Mouse (Mus musculus) left cerebral cortex, adult 2 months (tissue): ENCODE results near the gene A3galt2. TPM values are rescaled to one million over a fixed set of nuclear protein-coding genes. Genes with fewer than 3 reads are reported as not detected.
A peak's percentile ranks its signal among the peaks of the same experiment; 100 is the strongest.

Source experiments
- DNase-seq, 2 experiments: peaks; one replicate each; pipeline ENCODE4 v3.0.0; 2021 to 2022; ENCODE audit warnings: low spot score in 2 of 2, mixed read lengths in 1 of 2; ENCODE audit errors: extremely low spot score in 1 of 2
- H3K27ac ChIP-seq: fragments of 200-600 bp; 2 replicates; pipeline ENCODE4 v1.8.1; 2022
- H3K4me3 ChIP-seq: fragments of 200-600 bp; 2 replicates; pipeline ENCODE4 v1.8.1; 2022
- CTCF ChIP-seq: fragments of 200-600 bp; IDR thresholded peaks from 2 replicates; pipeline ENCODE4 v1.8.1; 2022; ENCODE audit warnings: antibody characterized with exemption, mild to moderate bottlenecking, moderate library complexity
- intact Hi-C: fragments of 180-260 bp; cut with DNase I; formaldehyde crosslinking; loops from one replicate; pipeline ENCODE4 v1.15.1; 2025
- total RNA-seq, 2 experiments: library from RNA; stranded (reverse); gene quantifications; 2 replicates each; pipeline ENCODE4 v1.2.3; 2021

Gene A3galt2
- total RNA-seq, 2 experiments from 2014 or later, result 0.27 to 0.54 TPM

- DNase-seq, result no peak
- Histone ChIP-seq H3K4me3 (peak overlapping the region; percentile 93), H3K27ac (peak overlapping the region; percentile 53; the same call in 1 of the 2 replicates)
- intact Hi-C loops, result no loop called here
- TF ChIP-seq CTCF, result no peak
Measured at GRCm38 (mm10) chr4:128729033-128729708, 26.0 kb upstream of the A3galt2 start.

GRCm38 (mm10) chr4:128729709-128730037 is 25.5 kb upstream of the A3galt2 start:
- intact Hi-C loops, result no loop called here
- Histone ChIP-seq H3K4me3 (peak overlapping the region; percentile 93), H3K27ac (peak overlapping the region; percentile 53; the same call in 1 of the 2 replicates)
- no peak for DNase-seq
- TF ChIP-seq CTCF, result no peak

GRCm38 (mm10) chr4:128730271-128730670 is 24.9 kb upstream of the A3galt2 start:
- Histone ChIP-seq H3K27ac (peak overlapping the region; percentile 53), H3K4me3 (peak overlapping the region; percentile 93)
- TF ChIP-seq CTCF, result no peak
- DNase-seq, result no peak
- intact Hi-C loops, result no loop called here

DNA sequence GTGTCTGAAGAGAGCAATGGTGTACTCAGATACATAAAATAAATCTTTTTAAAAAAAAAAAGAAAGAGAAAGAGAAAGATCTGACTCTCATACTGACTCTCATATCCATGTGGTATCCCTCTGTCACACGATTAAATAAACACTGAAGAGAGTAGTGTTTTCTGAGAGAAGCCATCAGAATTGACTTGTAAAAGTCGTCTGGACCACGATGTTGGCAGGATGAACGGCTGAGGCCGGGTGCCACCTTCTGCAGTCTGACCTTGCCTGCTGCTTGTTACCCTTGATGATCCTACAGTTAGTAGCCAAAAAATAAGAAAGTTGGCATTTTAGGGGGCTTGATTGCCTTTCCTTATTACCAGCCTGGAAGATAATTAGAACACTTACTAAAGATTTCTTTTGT is 22.4 kb upstream of the A3galt2 start:
- no peak for DNase-seq
- intact Hi-C loops, result no loop called here
- Histone ChIP-seq H3K27ac (peak overlapping the region; percentile 72; the same call in 1 of the 2 replicates), H3K4me3 (no peak overlapping the region)
- TF ChIP-seq CTCF, result no peak

DNA sequence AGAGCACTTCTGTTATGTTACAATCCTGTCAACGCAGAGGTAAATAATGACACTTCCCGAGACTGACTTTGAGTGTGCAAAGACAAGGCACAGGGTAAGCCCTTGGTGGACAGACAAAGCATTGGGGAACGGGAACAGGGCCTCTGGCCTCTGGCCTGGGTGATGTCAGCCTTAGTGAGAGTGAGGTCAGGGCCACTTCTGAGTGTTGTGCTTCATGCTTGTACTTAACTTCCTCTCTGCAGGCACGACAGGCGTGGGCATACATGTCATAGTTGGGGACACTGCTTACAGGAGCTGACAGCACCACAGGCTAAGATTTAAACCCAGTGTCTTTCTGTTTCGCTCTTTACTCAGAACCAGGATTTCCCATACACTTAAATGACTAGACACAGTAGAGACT is 21.7 kb upstream of the A3galt2 start:
- DNase-seq, result no peak
- intact Hi-C loops, result no loop called here
- no peak overlapping the region for H3K4me3 ChIP-seq
- H3K27ac ChIP-seq, result peak overlapping the region; percentile 72
- no peak for TF ChIP-seq CTCF

DNA sequence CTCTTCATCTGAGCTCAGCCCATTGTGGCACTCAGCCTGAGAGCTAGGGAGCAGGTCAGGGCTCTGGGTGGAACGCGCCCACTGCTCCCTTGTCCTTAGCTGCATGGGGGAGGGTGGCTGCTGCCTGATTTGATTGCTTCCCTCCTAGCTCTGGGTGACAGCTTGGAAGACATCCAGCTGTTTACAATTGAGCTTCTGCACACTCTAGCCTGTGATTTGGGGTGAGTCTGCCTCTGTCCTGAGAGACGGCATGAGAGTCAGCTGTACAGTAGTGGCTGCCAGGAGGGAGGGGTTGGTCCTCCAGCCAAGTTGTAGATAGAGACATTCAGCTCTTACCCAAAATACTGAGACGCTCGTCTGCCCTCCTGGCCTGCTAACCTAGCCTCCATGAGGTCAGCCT is 20.9 kb upstream of the A3galt2 start:
- no peak for TF ChIP-seq CTCF
- DNase-seq, result peak in 1 of 2 experiments; percentile 58
- intact Hi-C loops, result no loop called here
- Histone ChIP-seq H3K27ac (peak overlapping the region; percentile 72), H3K4me3 (no peak overlapping the region)

GRCm38 (mm10) chr4:128734721-128735671 is 20.2 kb upstream of the A3galt2 start:
- intact Hi-C loops, result no loop called here
- peak overlapping the region; percentile 72 for H3K27ac ChIP-seq
- no peak overlapping the region for H3K4me3 ChIP-seq
- DNase-seq, result no peak
- no peak for TF ChIP-seq CTCF

DNA sequence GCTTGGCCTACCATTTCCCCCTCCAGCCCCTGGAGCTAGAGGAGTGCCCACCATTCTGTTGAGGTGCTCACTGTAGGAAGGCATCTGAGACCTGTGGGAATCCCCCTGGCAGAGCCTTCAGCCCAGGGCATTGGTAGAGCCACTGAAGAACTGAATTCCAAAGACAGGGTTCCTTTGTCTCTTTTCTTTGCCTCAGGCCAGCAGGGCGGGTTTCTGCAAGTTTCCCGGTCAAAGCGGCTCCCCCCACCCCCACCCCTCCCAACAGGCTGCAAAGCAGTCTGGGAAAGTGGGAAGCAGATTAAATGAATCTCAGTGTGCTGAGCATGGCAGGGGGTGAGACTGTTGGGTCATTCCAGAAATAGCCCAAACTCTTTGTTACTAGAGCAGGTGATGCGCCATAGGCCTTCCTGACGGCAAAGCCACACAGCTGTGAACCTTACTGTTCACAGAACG is 18.0 kb upstream of the A3galt2 start:
- Histone ChIP-seq H3K4me3 (no peak overlapping the region), H3K27ac (peak overlapping the region; percentile 54)
- DNase-seq, result no peak
- intact Hi-C loops, result no loop called here
- no peak for TF ChIP-seq CTCF

DNA sequence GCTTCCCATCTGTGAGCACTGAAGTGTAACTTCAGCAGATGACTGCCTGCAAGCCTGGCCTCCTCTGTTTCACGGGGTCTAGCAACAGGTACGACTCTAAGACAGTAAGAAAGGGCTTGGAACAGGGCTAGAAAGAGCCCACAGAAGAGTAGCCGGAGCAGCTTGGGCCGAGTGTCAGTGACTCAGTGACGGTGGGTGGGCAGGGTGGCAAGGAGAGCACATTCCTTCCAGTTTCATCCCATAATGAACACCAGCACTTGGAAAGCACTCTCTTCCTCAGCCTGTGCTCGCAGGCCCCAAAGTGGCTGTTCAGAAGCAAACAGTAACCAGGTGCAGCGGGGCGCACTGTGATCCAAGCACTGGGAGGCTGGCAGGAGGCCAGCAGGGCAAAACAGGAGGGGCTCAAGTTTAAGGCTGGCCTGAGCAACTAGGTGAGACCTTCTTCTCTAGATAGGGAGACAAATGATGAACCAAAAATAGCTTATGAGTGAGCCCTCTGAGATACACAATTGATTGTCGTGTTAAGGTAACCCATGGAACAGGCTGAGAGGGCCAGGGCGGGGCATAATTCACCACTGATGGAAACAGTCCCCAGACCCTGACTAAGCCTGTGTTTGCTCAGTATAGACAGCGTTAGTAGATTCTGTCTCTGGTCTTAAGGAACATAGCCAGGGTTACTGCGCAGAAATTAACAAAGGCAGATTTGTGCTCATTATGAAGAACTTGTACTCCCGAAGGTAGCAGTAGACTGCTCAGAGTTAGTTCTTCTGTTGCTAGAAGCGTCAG is 17.1 kb upstream of the A3galt2 start:
- H3K4me3 ChIP-seq, result no peak overlapping the region
- intact Hi-C loops, result no loop called here
- TF ChIP-seq CTCF, result no peak
- DNase-seq, result no peak
- peak overlapping the region; percentile 28; the same call in 1 of the 2 replicates for H3K27ac ChIP-seq

- intact Hi-C loops, result no loop called here
- no peak for TF ChIP-seq CTCF
- DNase-seq, result no peak
- no peak overlapping the region for H3K4me3 ChIP-seq
- H3K27ac ChIP-seq, result no peak overlapping the region
Measured at GRCm38 (mm10) chr4:128740878-128741277, 14.3 kb upstream of the A3galt2 start.

GRCm38 (mm10) chr4:128741906-128742305 is 13.3 kb upstream of the A3galt2 start:
- no peak overlapping the region for H3K4me3 ChIP-seq
- intact Hi-C loops, result no loop called here
- no peak overlapping the region for H3K27ac ChIP-seq
- no peak for TF ChIP-seq CTCF
- no peak for DNase-seq
